Mouse (Mus musculus) left cerebral cortex, adult 11 months (tissue): ENCODE results near the gene Ackr4.

Experiments used
- DNase-seq: peaks from one replicate; pipeline ENCODE4 v3.0.0; 2022; ENCODE audit warnings: low spot score

The Ackr4 gene

DNA sequence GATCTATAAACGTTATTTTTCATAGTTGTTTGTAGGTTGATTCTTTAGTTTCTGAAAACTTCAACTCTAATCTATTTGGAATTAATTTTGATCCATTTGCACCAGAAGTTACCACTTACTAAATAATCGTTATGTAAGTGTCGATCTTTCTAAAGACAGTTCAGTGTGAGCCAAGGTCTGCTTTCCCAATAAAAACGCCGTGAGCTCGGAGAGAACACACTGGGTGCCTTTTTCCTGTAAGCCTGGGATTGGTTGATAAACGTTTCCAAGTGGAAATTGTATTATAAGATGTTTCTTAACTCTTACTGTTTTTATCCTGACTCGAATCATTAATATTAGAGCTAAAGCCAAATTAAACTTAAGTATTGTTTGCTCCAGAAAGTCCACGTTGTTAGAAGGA lies 19.8 kb downstream of the Ackr4 start:
- no peak for DNase-seq

GRCm38 (mm10) chr9:104104986-104105385 lies 21.7 kb downstream of the Ackr4 start:
- no peak for DNase-seq

DNA sequence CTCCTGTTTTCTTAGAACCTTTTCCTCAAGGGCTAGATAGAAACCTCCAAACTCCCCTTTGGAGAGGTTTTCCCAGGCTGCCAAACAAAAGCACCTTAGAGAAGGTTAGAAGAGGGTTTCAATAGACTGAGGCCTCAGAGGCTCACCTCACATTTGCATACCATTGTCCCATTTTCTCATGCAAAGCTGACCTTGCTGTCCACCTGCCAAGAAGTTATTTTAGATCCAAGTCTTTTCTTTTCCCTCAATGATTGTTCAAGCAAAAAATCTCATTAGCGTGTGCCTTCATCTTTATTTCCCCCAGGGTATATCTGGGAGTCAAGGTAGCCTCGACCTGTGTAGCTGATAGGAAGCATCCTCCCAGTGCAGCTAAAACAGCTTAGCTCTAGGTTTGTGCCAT lies 23.8 kb downstream of the Ackr4 start:
- DNase-seq = no peak

DNA sequence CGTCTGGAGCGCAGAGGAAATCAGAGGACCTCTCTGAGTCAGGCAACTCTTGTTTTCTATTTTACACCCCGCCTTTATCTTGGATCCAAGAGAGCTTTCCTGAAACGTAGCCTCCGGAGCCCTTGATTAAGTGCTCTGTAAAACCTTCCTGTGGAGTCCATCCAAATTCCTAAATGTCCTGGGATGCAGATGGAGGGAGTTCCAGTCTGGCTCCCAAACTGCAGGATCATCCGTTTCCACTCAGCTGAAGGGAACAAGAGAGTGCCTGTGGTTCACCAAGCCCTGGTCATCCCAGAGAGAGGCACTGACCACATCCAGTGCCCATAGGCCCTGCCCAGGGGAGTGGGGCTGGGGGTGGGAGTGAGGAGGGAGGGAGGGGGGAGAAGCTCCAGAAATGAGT lies 24.4 kb downstream of the Ackr4 start:
- no peak for DNase-seq

DNA sequence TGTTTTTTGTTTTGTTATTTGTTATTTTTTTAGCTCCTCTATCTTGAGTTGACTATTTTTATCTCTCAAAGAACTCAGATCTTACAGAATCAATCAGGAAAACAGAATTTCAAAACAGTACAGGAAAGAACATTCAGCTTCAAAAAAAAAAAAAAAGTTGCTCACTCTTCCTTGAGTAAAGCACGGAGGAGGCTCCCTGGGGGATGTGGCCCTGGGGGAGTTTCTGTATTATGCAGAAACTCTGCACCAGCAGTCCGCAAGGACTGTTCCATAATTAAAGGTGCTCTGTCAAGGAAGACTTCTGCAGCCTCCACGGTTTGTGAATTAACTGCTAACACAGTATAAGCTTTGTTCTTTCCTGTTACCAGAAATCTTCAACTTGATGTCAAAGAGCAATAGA lies 25.3 kb downstream of the Ackr4 start:
- DNase-seq = no peak

DNA sequence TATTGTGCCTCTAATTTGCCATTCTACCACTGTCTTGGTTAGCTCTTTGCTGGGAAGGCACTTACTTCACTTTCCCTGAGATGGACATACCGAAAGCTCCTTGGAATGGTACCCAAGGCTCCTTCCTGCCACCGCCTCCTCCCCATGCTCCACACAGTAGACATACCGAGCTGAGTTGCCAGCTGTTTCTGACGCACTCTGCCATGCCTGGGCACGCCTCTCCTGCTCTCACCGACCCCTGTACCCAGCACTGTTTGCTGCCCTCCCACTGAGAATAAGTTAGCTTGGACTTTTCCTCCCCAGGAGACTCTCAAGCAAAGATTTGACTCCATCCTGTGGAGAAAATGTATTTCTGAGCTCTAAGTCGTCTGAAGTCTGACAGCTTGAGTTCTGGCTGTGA lies 25.9 kb downstream of the Ackr4 start:
- DNase-seq = no peak

DNA sequence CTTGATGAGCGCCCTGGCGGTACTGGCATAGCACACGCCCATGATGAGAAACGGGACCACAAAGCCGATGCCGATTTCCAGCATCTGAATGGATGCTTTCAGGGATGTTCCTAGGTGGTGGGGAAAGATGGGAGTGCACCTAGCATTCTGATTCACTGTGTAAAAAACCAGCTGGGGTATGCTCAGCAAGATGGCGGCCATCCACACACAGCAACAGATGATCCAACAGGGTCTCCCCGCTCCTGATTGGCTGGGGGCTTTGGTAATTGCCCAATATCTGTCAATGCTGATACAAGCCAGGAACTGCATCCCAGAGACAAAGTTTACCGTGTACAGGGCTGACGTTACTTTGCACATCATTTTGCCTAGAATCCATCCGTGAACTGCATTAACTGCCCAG lies 27.7 kb downstream of the Ackr4 start:
- DNase-seq = no peak

GRCm38 (mm10) chr9:104098256-104098655 lies 28.5 kb downstream of the Ackr4 start:
- no peak for DNase-seq

DNA sequence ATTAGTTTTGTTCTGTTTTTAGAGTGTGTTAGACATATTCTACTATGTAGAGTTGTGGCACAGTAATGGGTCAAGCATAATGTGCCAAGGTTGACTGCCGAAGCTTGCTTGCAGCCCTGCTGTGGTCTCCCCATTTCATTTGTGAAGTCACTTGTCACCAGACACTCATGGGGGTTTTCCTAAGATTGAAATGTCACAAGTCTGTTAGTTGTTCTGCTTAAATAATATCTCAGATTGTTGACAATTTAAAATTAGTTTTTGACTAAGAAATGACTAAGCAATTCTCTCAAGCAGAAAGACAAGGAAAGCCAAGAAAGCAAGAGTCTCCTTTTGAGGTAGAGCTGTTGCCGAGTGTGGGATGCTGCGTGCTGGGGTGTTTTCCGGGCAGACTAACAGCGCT lies 33.8 kb downstream of the Ackr4 start:
- DNase-seq = no peak

- DNase-seq = no peak
These were observed 38.2 kb downstream of the Ackr4 start for GRCm38 (mm10) chr9:104088555-104088954.

GRCm38 (mm10) chr9:104085730-104086429 lies 40.9 kb downstream of the Ackr4 start:
- DNase-seq = no peak

GRCm38 (mm10) chr9:104080038-104080437 lies 46.7 kb downstream of the Ackr4 start:
- no peak for DNase-seq

GRCm38 (mm10) chr9:104079379-104079778 lies 47.4 kb downstream of the Ackr4 start:
- no peak for DNase-seq

- DNase-seq = no peak
These were observed 48.0 kb downstream of the Ackr4 start for GRCm38 (mm10) chr9:104078780-104079179.

- DNase-seq = no peak
These were observed 50.9 kb downstream of the Ackr4 start for GRCm38 (mm10) chr9:104075808-104076207.

GRCm38 (mm10) chr9:104070863-104071604 lies 55.7 kb downstream of the Ackr4 start:
- no peak for DNase-seq

- no peak for DNase-seq
These were observed 56.5 kb downstream of the Ackr4 start for GRCm38 (mm10) chr9:104070241-104070640.

DNA sequence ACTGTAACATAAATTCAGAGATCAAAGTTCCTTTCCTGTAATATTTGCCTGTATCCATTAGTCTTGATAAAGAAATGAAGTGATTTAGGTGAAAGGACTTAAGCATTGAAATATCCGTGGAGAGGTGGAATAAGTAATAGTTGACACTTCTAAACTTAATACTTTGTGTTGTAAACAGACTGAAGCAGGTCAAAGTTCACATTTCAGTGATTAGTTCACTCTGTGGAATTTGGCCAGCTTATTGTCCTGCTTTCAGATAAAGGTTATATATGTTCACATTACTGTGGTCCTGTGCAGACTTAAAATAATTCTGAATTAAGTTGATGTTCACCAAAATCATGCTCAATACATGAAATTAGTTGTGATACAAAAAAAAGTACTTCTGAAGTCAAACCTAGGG lies 62.2 kb downstream of the Ackr4 start:
- DNase-seq = no peak

DNA sequence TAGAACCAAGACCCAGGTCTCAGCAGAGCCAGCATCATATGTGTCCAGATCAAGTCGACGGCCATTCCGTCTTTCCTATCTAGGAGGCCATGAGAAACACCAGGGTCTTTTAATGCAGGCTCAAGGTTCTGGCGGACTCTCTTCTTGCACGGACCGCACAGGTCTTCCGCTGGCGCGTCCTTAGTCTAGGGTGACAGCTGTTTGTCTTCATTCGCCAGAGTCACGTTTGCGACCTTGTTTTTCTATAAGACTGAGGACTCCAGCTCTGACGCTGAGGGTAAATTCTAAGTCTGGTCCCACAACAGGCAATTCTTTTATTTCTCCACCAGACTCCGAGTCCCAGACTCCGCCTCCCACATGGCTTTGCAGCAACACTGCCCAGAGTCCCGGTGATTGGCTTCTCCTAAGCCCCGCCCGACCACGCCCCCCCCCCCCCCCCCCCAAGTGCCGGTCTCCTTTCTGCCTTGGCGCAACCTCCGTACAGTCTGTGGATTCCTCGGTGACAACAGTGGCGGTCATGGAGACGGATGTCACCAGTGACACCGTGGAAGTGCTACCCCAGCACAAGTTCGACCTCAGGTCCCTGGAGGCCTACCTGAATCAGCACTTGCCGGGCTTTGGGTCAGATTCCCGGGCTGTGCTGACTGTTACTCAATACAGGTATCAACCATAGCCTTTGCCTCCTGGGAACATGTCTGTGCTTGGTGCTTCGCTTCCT lies 63.3 kb downstream of the Ackr4 start, which contains the start of gene Acad11:
Gene Acad11, plus strand, starts transcription at position 134 of the 718 bp plus-strand sequence.
- peak; percentile 85 for DNase-seq

DNA sequence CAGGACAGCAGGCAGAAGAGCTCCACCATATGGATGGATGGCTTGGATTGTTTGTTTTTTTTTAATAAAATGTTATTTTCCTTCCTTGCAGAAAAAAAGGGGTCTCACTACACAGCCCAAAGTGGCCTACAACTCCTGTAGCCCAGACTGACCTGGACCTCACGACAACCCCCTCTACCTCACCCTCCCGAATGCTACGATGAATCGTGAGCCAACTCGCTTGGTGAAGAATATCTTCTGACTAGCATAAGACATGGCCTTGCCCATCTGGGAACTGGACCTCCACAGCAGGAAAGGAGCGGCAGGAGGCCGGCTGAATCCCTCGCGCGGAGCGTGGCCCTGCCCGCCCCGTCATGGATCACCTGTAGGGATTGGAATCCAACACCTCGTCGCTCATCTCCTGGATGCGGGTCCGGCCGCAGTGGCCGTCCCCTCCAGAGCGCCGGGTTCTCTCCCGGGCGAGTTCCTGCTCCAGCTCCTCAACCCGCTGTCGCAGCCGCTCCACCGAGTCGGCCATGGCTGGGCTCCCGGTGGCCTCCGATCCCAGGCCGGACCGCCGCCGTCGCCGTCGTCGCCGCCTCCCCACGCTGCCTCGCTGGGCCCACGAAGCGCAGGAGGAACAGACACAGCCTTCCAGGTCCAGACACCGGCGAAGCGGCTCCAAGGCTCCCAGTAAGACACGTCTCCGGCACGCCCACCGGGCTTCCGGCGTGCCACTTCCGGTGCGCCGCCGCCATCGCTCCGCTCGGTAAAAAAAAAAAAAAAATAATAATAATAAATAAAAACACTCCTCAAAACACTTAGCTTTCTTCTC lies 64.1 kb downstream of the Ackr4 start, which contains the start of gene Uba5:
Gene Uba5, minus strand, starts transcription at position 705 of the 814 bp plus-strand sequence.
- DNase-seq = no peak

DNA sequence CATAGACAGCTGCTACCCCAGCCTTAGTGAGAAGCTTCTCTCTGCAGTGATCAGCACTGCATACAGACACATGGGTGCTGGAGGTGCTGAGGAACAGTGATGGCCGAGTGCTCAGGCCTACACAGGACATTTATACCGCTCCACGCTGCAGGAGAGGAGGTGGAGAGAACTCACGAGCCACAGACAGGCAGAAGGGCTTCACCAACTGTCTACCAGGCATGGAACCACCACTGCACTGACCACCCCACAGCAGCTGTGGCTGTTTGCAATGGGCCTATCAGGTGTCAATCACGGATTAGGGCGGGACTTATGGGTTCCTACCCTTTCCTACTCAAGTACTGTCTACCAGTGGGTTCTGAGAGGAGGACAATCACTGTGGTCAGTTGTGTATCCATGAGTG lies 75.7 kb downstream of the Ackr4 start:
- DNase-seq = no peak

GRCm38 (mm10) chr9:104043676-104044075 lies 83.1 kb downstream of the Ackr4 start:
- DNase-seq = no peak
